Mouse (Mus musculus) induced T-regulatory cell, adult 2 months (primary cell): ENCODE measurements around the gene Ric1.
A peak's percentile ranks its signal among the peaks of the same experiment; 100 is the strongest.

Source experiments
- DNase-seq: peaks from one replicate; pipeline ENCODE4 v3.0.0-alpha.2; 2012; ENCODE audit warnings: low read depth

Ric1 gene

GRCm38 (mm10) chr19:29497874-29498273 is 24.2 kb upstream of the Ric1 start:
- DNase-seq = peak; percentile 27

GRCm38 (mm10) chr19:29498842-29499456 is 23.1 kb upstream of the Ric1 start:
- no peak for DNase-seq

GRCm38 (mm10) chr19:29500333-29500732 is 21.7 kb upstream of the Ric1 start:
- DNase-seq = no peak

- peak; percentile 75 for DNase-seq
These were observed 21.0 kb upstream of the Ric1 start for GRCm38 (mm10) chr19:29501106-29501505.

GRCm38 (mm10) chr19:29501507-29501906 is 20.6 kb upstream of the Ric1 start:
- DNase-seq = peak; percentile 91

GRCm38 (mm10) chr19:29504131-29504530 is 18.0 kb upstream of the Ric1 start:
- no peak for DNase-seq

GRCm38 (mm10) chr19:29505617-29506016 is 16.5 kb upstream of the Ric1 start:
- DNase-seq = peak; percentile 43

GRCm38 (mm10) chr19:29508208-29508607 is 13.9 kb upstream of the Ric1 start:
- DNase-seq = no peak

GRCm38 (mm10) chr19:29509857-29510256 is 12.2 kb upstream of the Ric1 start:
- DNase-seq = no peak

GRCm38 (mm10) chr19:29511826-29512225 is 10.3 kb upstream of the Ric1 start:
- no peak for DNase-seq

- no peak for DNase-seq
These were observed 8.8 kb upstream of the Ric1 start for GRCm38 (mm10) chr19:29513111-29513766.

- DNase-seq = no peak
These were observed 8.0 kb upstream of the Ric1 start for GRCm38 (mm10) chr19:29514130-29514529.

- no peak for DNase-seq
These were observed 6.7 kb upstream of the Ric1 start for GRCm38 (mm10) chr19:29515386-29515785.

GRCm38 (mm10) chr19:29515991-29516390 is 6.1 kb upstream of the Ric1 start:
- no peak for DNase-seq

GRCm38 (mm10) chr19:29518409-29518808 is 3.7 kb upstream of the Ric1 start:
- DNase-seq = no peak

GRCm38 (mm10) chr19:29518922-29519321 is 3.2 kb upstream of the Ric1 start:
- DNase-seq = no peak

GRCm38 (mm10) chr19:29520996-29521560 is 1.0 kb upstream of the Ric1 start:
- DNase-seq = peak; percentile 19

GRCm38 (mm10) chr19:29522445-29523229 is 555 bp downstream of the Ric1 start:
- peak; percentile 64 for DNase-seq

GRCm38 (mm10) chr19:29523230-29523582 is 1.1 kb downstream of the Ric1 start:
- DNase-seq = peak; percentile 67

GRCm38 (mm10) chr19:29523701-29524100 is 1.6 kb downstream of the Ric1 start:
- peak; percentile 77 for DNase-seq

GRCm38 (mm10) chr19:29524614-29525013 is 2.5 kb downstream of the Ric1 start:
- peak; percentile 39 for DNase-seq

- peak; percentile 20 for DNase-seq
These were observed 3.5 kb downstream of the Ric1 start for GRCm38 (mm10) chr19:29525588-29525987.

- peak; percentile 44 for DNase-seq
These were observed 4.8 kb downstream of the Ric1 start for GRCm38 (mm10) chr19:29526837-29527236.
